8 mouse cellular contexts compared by ENCODE assay signal in genomic region chr13:99606606-99606990, GRCm38 (mm10).
DNase-seq lines count a peak whose midpoint lies in the region; ATAC-seq and TF ChIP-seq lines count a peak whose summit lies in the region.
"Had no signal": no experiment of that assay in that cellular context is flagged by ENCODE, and none has a peak within 500 bp of the region (broad histone marks: within the 10 kb centered on the region; RNA-seq: fewer than 3 reads in every experiment).

No protein-coding gene starts in this region.

- no peak overlapping the region for H3K4me3 ChIP-seq in heart, embryonic 11.5 days (ENCODE audit: low read depth, low read length)
- no peak overlapping the region for H3K4me3 ChIP-seq in cortical plate, adult 2 months (ENCODE audit: insufficient read depth, low read length)
- H3K4me3 ChIP-seq: hindbrain, embryonic 12.5 days had no signal

- peaks cover 45% of the 10 kb centered on the region for H3K4me1 ChIP-seq in heart, embryonic 11.5 days (ENCODE audit: control insufficient read depth, insufficient read depth, low read length)
- no peaks in the 10 kb centered on the region; the same call in 1 of the 2 replicates for H3K4me1 ChIP-seq in cortical plate, adult 2 months (ENCODE audit: control insufficient read depth, insufficient read depth, low read length)

- no peaks in the 10 kb centered on the region for H3K9me3 ChIP-seq in heart, embryonic 11.5 days (replicated peaks; ENCODE audit: control insufficient read depth, low read length)

- no peak for TF ChIP-seq POLR2A in cortical plate, adult 2 months (IDR thresholded peaks at IDR 0.05; ENCODE audit: extremely low read depth, insufficient read depth, low read length)

- WGBS in heart, embryonic 11.5 days (ENCODE audit: insufficient replicate concordance), result 50% methylated on average over 1 of the region's 1 CpGs

- peak; percentile 39; the same call in 1 of the 2 replicates for TF ChIP-seq CTCF in cortical plate, adult 2 months (IDR thresholded peaks at IDR 0.05; ENCODE audit: extremely low read depth, insufficient read depth, low read length)

- H3K27ac ChIP-seq in heart, embryonic 11.5 days (ENCODE audit: low read depth, low read length), result no peak overlapping the region
- no peak overlapping the region for H3K27ac ChIP-seq in cortical plate, adult 2 months (ENCODE audit: insufficient read depth, low read length)
- H3K27ac ChIP-seq: hindbrain, embryonic 12.5 days had no signal

- H3K27me3 ChIP-seq in heart, embryonic 11.5 days (ENCODE audit: control insufficient read depth, insufficient read depth, low read length), result no peaks in the 10 kb centered on the region
- H3K27me3 ChIP-seq: hindbrain, embryonic 12.5 days had no signal

- no peak overlapping the region for H3K4me2 ChIP-seq in heart, embryonic 11.5 days
- H3K4me2 ChIP-seq: hindbrain, embryonic 12.5 days had no signal

- no peaks in the 10 kb centered on the region for H3K36me3 ChIP-seq in heart, embryonic 11.5 days (ENCODE audit: control insufficient read depth, insufficient read depth, low read length)
- H3K36me3 ChIP-seq: hindbrain, embryonic 12.5 days had no signal

- no peak for ATAC-seq in heart, embryonic 11.5 days (replicated peaks; ENCODE audit: insufficient number of reproducible peaks, low FRiP score, low TSS enrichment)
- ATAC-seq in inflammation-experienced regulatory T-cells, adult 6 months, result no peak

- peak; percentile 11 for DNase-seq in heart, postnatal 4 days
- peak; percentile 10 for DNase-seq in thymus, postnatal 4 days
- DNase-seq in thymus, adult 18-20 months, result no peak
- DNase-seq in urinary bladder, postnatal 4 days (ENCODE audit: low spot score in 2 of 2), result no peak

- no peak overlapping the region for H3K9ac ChIP-seq in heart, embryonic 11.5 days (ENCODE audit: low read depth, low read length)
- H3K9ac ChIP-seq: hindbrain, embryonic 12.5 days had no signal

Comparison
In these comparisons a context has a peak if more than half of its experiments do, and no peak if none do; other contexts are left out.
1. DNase-seq: peak in heart, postnatal 4 days (single experiment) and thymus, postnatal 4 days (single experiment); none in thymus, adult 18-20 months (0 of 2) and urinary bladder, postnatal 4 days (0 of 2).